Mouse (Mus musculus): ENCODE measurements around the gene Olfr982.

Olfr982 gene

DNA sequence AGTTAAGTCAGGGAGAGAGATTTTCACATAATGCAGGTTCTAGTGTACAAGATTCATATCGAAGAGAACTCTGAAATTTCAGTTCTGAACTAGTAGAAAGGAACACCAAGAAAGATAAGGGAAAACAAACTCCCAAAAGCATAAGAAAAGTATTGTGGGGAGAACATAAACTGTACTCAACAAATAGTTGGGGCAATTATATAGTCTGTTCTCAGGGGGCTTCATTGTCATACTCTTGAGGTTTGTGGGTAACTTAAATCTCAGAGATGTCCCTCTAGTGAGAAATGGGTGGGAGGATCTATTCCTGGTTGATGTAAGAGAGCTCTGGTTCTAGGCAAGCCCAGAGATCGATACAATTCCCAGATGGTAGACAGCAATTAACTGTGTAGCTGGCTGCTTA, at the start of gene Olfr982:
Olfr982 (plus strand) TSS at position 301 of the 400 bp plus-strand sequence.
- no peak for DNase-seq

DNA sequence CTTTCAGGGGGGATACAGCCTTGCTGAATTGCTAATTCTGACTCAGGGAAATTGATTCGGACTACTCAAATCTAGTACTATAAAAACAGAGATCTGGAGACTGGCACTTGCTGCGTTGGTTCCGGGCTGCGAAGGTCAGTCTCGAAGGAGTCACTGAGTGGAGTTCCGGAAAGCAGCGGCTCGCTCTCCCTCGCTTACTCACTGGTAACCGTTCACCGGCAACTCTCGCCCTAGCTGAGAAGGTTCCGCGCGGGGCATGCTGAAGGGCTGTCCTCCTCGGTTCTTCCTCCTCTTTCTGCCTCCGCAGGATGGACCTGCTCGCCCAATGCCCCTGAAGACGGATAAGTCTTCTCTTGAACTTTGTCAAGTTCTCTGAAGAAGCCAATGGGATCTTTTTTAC, 23.5 kb upstream of the Olfr982 start:
- peak; percentile 80 for DNase-seq

DNA sequence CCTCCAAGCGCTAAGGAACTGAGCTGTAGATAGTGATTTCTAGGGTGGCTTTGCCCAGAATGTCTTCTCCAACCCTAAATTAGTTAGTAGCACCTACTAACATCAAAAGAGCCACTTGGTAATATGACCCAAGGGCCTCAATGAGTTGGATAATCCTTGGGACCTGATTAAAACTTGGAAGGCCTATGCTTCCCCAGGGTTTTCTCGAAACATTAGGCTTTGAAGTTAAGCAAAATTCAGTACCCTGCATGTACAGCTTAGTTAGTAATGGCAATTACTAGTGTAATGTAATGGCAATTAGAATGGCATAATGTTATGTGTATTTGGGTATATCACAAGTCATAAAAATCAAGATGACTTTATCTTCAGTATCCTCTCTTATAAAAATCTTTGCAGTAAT, 19.9 kb downstream of the Olfr982 start, which contains the start of gene Olfr983:
Olfr983 (minus strand) TSS at position 101 of the 400 bp plus-strand sequence.
- DNase-seq = no peak

DNA sequence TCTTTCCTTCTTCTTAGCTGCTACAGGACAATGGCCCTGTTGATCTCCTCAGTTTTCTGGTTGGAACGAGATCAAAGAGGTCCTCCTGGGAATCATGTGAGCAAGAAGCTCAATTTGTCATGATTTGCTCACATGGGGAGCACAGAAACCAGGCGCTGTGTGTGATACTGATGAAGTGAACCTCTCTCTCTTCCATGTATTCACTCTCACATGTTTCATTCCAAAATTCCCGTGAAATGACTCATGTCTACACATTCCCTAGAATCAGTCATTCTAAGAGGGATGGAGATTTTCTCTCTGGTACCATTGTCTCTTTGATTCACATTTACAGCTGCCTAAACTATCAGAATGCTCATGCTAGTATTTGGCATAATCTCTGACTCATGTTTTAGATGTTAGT, 21.1 kb downstream of the Olfr982 start:
- no peak for DNase-seq

DNA sequence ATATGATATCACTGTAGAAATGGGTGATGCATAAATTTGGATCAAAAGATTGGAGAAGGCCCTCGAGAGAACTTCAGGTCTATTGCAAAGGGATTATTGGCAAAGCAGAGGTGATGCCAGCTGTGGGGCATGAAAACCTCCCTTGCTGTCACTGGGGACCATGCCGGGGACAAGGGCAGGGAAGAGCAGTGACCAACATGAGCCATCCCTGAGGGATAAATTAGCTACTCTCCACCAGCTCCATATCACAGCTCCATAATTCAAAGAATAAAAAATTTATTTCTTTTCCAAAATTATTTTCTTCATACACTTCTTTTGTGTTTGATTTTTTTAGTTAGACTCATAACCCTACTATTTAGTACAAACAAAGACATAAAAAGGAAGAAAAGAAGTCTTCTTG, 40.5 kb downstream of the Olfr982 start, which contains the start of gene Olfr984:
Olfr984 (minus strand) TSS at position 101 of the 400 bp plus-strand sequence.
- no peak for DNase-seq

DNA sequence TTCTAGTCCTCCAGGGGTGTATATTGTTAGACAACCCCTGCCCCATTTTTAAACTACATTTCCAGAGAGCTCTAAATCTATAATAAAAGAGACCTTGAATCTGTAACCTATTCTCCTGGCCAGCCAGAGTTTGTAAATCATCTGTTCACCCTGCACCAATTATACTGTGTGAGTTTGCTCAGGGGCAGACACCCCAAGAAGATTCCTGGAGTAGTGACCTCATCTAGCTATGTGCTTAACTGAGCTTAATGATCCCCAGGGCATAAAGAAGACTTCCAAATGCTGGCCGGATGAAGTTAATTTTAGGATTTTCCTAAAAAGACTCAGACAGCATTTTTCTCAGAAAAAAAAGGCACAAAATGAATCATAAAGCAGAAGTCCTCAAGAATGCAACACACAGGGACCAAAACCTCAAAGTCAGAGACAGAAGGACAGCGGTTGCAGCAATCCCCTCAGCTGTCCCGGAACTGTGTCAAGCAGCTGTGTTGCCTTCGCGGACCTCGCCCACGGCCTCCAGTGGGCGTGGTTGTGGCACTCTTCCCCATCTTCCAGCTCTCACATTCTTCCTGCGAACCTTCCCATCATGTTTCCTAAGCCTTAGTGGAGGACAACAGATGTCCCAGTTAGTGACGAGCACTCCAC, 43.1 kb downstream of the Olfr982 start:
- DNase-seq = peak; percentile 98

DNA sequence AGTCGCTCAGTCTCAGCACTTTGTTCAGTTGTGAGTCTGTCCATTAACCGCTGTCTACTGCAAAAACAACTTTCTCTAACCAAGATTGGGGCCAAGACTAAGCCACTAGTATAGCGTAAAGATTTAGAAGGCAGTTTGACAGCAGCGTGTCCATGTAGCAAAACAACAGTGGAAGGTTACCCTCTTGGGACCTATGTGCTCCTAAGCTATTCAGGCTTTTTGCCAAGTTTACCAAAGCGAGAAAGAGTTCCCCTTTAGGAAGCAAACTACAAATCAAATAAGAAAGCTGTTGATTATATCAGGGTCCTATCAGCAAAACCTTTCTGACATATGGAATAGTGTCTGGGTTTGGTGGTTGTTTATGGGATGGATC, 43.6 kb downstream of the Olfr982 start:
- no peak for DNase-seq

All from heart, adult 11 months (tissue).